Mouse (Mus musculus) neural tube, embryonic 14.5 days (tissue): ENCODE measurements around the gene Klhl8. TPM values are rescaled to one million over a fixed set of nuclear protein-coding genes. Genes with fewer than 3 reads are reported as not detected.

Experiments
- ATAC-seq: fragments of 200-750 bp; cut with Nextera tagmentation; 2 replicates; pipeline ENCODE4 v1.8.0; 2017; ENCODE audit warnings: low read depth, mild to moderate bottlenecking, moderate TSS enrichment, moderate library complexity
- H3K27ac ChIP-seq: fragments of 300-500 bp; sonication (generic); 2 replicates; pipeline ENCODE4 v1.5.1; 2014; ENCODE audit warnings: low read depth, mild to moderate bottlenecking, control low read depth, low read length, moderate library complexity, mixed read lengths
- H3K27me3 ChIP-seq: fragments of 300-500 bp; sonication (generic); 2 replicates; pipeline ENCODE4 v1.6.1; 2014; ENCODE audit warnings: low read length; ENCODE audit not compliant: control insufficient read depth, insufficient read depth
- H3K36me3 ChIP-seq: fragments of 300-500 bp; sonication (generic); 2 replicates; pipeline ENCODE4 v1.6.1; 2014; ENCODE audit warnings: low read length, mixed read lengths; ENCODE audit not compliant: control insufficient read depth, insufficient read depth
- H3K4me1 ChIP-seq: fragments of 300-500 bp; sonication (generic); 2 replicates; pipeline ENCODE4 v1.6.1; 2014; ENCODE audit warnings: low read length; ENCODE audit not compliant: control insufficient read depth, insufficient read depth
- H3K4me2 ChIP-seq: fragments of 300-500 bp; sonication (generic); 2 replicates; pipeline ENCODE4 v1.6.1; 2014; ENCODE audit warnings: mild to moderate bottlenecking, low read depth, low read length, control low read depth
- H3K4me3 ChIP-seq: fragments of 300-500 bp; sonication (generic); 2 replicates; pipeline ENCODE4 v1.5.1; 2014; ENCODE audit warnings: low read depth, low read length, control low read depth, mixed read lengths
- H3K9ac ChIP-seq: fragments of 300-500 bp; sonication (generic); replicated peaks from 2 replicates; pipeline ENCODE4 v1.6.1; 2014; ENCODE audit warnings: low read depth, mild to moderate bottlenecking, control low read depth, low read length, mixed read lengths
- H3K9me3 ChIP-seq: fragments of 300-500 bp; sonication (generic); 2 replicates; pipeline ENCODE4 v1.6.1; 2016; ENCODE audit warnings: low read length; ENCODE audit not compliant: control insufficient read depth
- WGBS: fragments of 180-500 bp; shearing (Covaris S2); extraction: QIAGEN DNeasy Blood & Tissue Kit; methylation state at CpG from one replicate; pipeline ENCODE4 v1.1.7; 2014; 5-methylcytosine and 5-hydroxymethylcytosine counted together
- polyA plus RNA-seq: library from polyadenylated mRNA; unstranded; fragments of >200 nt; fragmentation: Nextera tagmentation; extraction: Ambion mirVana; gene quantifications from 2 replicates; pipeline ENCODE4 v1.2.1, GENCODE M21; 2014

The Klhl8 gene
- polyA plus RNA-seq, 1 experiment from 2014 or later = 45.2 TPM

DNA sequence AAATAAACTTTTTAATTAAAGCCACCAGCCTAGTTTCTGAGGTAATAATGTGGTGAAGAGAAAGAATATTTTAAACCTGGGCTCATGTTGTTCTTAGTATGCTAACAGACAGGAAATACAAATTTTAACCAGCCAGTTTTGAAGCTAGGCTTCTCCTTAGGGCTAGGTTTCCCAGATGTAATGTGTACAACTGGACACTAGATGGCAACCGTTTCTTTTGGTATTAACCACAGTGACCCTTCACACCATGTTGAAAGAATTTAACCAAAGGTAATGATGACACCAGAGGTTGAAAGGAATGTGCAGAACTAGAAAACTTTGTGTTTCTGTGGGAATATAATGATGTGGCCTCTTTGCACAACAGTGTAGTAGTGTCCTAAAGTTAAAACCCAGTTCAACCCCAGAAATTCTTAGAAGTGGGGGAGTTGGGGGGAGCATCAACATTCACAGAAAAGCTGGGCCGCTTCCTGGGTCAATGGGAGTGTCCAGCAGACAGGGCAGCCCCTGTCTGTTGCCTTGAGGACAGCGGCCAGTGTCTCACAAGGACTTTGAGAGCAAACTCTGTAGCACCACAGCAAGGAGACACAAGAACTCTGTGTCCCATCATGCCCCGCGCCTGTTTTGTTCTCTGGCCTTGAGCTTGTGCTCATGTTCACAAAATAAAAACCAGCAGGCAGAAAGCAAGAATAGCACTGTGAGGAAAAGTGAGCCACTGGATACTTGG, 54.6 kb downstream of the Klhl8 start:
- 60% methylated on average over 5 of the region's 5 CpGs for WGBS
- 0 out of 2 replicates have a peak, but pooled peaks cover 7% of the 10 kb centered on the region for H3K4me1 ChIP-seq

DNA sequence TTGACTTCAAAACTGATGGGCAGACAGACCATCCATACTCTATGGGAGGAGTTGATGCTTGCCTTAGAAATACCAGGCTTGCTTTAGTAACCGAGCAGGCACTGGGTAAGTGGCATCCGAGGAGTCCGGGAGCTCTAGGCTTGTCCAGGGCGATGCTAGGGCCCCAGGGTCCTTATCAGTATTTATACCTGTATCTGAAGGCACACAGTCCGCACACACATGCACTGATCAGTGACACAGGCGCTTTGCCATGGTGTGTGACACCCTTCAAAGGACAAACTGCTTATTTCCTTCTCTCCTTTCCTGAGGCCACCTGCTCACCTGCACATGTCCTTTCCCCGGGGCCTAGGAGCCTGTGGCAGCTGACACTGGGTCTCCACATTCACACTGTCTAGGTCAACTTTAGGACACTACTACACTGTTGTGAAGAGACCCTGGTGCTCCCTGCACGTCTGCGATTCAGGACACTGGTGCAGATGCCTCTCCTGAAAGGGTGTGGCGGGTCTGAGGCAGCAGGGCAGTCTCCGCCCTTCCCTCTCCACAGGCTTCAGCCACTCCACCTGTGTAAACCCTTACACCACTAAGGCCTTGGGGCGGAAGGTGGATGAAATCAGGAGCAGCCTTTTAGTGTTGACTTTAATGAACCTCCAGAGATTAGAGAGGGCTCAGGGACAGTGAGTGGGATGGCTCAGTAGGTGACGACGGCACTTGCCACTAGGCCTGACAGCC, 55.4 kb downstream of the Klhl8 start:
- Histone ChIP-seq H3K9ac (no peak overlapping the region; the same call in 1 of the 2 replicates), H3K4me2 (no peak overlapping the region), H3K4me3 (no peak overlapping the region), H3K9me3 (no peaks in the 10 kb centered on the region), H3K4me1 (0 out of 2 replicates have a peak, but pooled peaks cover 7% of the 10 kb centered on the region), H3K27me3 (no peaks in the 10 kb centered on the region), H3K27ac (no peak overlapping the region; the same call in 1 of the 2 replicates), H3K36me3 (no peaks in the 10 kb centered on the region)
- 0 out of 2 replicates have a peak, but pooled peaks have one; percentile 33 for ATAC-seq
- 86% methylated on average over 14 of the region's 14 CpGs for WGBS

More for the DNA sequence above, 54.6 kb downstream of the Klhl8 start:
- Histone ChIP-seq H3K4me3 (no peak overlapping the region), H3K27me3 (no peaks in the 10 kb centered on the region), H3K27ac (no peak overlapping the region), H3K9ac (no peak overlapping the region), H3K36me3 (no peaks in the 10 kb centered on the region), H3K9me3 (no peaks in the 10 kb centered on the region), H3K4me2 (no peak overlapping the region)
- ATAC-seq = peak; percentile 41; the same call in 1 of the 2 replicates

DNA sequence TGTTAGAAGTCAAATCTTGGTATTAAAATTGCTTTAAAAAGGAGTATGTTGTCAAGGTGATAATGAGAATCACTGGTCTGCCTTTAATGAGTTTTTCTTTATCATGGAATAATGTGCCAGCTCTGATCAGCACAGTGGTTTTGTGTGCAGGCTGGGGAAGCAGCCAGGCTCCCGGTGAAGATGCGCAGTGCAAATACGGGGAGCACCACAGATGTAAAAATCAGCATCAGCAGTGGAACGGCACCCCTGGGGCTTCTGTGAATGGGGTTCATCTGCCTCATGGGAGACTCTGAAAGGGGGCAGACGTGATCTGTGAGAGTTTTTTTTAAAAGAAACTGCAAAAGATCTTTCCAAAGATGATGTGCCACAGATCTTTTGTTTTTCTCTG, 56.3 kb downstream of the Klhl8 start:
- peak overlapping the region; percentile 57; the same call in 1 of the 2 replicates for H3K27ac ChIP-seq
- H3K4me3 ChIP-seq = no peak overlapping the region
- H3K9ac ChIP-seq = no peak overlapping the region
- 0 out of 2 replicates have a peak, but pooled peaks cover 7% of the 10 kb centered on the region for H3K4me1 ChIP-seq
- WGBS = 36% methylated on average over 5 of the region's 5 CpGs
- no peaks in the 10 kb centered on the region for H3K9me3 ChIP-seq
- H3K36me3 ChIP-seq = no peaks in the 10 kb centered on the region
- peak; percentile 26; the same call in 1 of the 2 replicates for ATAC-seq
- no peaks in the 10 kb centered on the region for H3K27me3 ChIP-seq
- no peak overlapping the region for H3K4me2 ChIP-seq

DNA sequence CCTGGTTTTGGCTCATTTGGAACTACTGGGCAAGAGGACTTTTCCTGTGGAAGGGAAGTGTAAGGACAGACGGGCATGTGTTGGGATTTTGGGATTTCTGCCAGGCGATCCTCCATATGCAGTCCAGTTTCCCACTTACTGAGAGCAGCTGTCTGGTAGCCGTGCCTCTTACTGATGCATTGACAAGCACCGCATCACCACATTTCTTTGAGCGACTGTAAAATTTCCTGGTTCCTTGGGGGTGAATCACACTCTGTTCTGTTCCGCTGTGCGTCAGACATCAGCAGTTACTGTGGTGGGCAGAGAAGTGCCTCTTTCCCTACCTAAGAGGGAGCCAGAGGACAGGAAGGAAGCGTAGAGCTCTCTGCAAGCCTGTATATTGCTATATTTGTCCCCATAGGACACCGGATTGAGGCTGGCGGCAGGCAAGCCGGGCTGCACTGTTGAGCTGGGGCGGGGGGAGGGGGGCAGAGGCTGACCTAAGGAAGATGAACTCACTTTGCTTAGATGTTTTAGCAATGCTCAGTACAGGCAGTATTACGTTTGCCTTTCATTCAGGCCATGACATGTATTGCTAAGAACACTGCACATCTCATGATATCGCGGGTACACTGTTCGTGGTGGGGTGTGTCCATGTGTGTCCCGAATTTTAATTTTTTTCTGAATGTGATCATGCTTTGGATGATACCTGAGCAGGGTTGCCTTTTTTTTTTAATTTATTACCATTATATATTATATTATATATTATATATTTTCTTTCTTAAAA, 56.8 kb downstream of the Klhl8 start:
- Histone ChIP-seq H3K27me3 (no peaks in the 10 kb centered on the region), H3K36me3 (no peaks in the 10 kb centered on the region), H3K4me1 (0 out of 2 replicates have a peak, but pooled peaks cover 7% of the 10 kb centered on the region), H3K9me3 (no peaks in the 10 kb centered on the region), H3K9ac (peak overlapping the region; percentile 4; the same call in 1 of the 2 replicates), H3K27ac (peak overlapping the region; percentile 69), H3K4me3 (no peak overlapping the region), H3K4me2 (peak overlapping the region; percentile 18; the same call in 1 of the 2 replicates)
- ATAC-seq = peak; percentile 82; the same call in 1 of the 2 replicates
- 46% methylated on average over 17 of the region's 17 CpGs for whole genome bisulfite sequencing

DNA sequence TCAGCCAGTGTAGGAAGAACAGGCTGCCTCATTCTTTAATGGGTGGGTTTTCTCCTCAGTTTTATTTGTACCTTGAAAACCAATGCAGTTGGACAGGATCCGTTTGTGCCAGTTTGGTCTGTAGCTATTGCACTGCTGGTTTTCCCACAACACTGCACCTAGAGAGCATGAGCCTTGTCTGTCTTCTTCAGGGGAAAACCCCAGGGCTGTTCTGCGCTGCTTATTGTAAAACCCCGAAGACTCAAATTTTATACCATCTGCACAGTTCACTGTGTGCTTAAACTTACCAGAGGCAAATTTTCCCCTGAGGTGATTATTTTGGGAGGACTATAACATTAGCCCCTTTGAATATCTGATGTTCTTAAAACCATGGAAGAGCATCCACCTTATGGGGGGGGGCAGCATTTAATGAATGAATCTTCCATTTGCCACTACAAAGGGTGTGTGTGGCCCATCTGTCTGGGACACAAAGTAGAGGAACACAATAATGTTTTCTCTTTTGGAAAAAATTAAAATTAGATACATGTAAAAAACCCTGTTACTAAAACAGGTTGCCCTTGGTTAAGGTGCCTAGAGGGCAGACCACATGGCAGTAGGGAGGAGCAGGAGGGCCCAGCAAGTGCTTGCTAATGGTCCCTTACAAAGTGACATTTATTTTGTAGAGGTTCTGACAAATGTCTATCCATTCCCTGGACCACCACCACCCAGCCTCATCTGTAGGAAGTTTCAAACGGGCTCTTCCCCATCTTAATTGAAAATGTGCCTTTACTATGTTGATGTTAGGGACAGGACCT, 58.1 kb downstream of the Klhl8 start:
- Histone ChIP-seq H3K4me3 (no peak overlapping the region), H3K27me3 (no peaks in the 10 kb centered on the region), H3K9me3 (no peaks in the 10 kb centered on the region), H3K4me2 (no peak overlapping the region), H3K4me1 (0 out of 2 replicates have a peak, but pooled peaks cover 7% of the 10 kb centered on the region), H3K36me3 (no peaks in the 10 kb centered on the region), H3K27ac (no peak overlapping the region), H3K9ac (no peak overlapping the region)
- 73% methylated on average over 4 of the region's 4 CpGs for WGBS
- no peak for ATAC-seq

DNA sequence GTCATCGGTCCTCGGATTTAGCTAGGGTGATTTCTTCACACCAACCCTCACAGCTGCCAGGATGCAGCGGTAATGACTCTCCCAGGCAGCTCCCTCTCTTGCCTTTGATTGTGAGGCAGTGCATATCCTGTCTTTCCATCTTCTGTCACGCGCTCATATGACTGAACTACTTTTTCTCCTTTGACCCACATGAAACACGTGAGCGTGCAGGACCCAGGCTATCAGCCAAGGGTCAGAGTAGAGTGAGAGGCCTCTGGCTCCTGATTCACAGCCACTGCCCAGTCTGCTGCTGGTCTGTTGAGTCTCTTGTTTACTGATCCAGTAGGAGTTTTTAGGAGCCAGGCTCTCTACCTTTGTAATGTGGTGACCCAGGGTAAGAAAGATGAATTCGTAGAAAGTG, 62.5 kb downstream of the Klhl8 start:
- Histone ChIP-seq H3K27me3 (no peaks in the 10 kb centered on the region), H3K27ac (no peak overlapping the region), H3K9me3 (no peaks in the 10 kb centered on the region), H3K4me2 (no peak overlapping the region), H3K4me3 (no peak overlapping the region), H3K36me3 (no peaks in the 10 kb centered on the region), H3K9ac (no peak overlapping the region), H3K4me1 (peaks cover 4% of the 10 kb centered on the region; the same call in 1 of the 2 replicates)
- 92% methylated on average over 8 of the region's 8 CpGs for WGBS
- no peak for ATAC-seq

DNA sequence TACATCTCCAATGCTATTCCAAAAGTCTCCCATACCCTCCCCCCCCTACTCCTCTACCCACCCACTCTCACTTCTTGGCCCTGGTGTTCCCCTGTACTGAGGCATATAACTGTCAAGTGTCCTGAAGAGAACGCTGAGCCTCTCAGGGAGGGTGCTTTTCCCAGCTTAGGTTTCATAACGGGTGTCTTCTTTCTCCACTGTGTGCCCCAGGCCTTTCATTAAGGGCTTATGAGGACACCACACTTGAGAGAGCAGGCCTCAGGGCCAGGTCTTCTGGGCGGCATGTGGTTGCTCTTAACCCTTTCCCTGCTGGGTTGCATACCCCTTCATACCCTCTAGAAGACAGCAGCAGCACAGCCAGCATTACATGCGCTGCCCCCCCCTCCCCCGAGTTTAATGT, 64.5 kb downstream of the Klhl8 start:
- no peak for ATAC-seq
- 64% methylated on average over 5 of the region's 5 CpGs for WGBS
- Histone ChIP-seq H3K9ac (no peak overlapping the region), H3K4me2 (no peak overlapping the region), H3K27me3 (no peaks in the 10 kb centered on the region), H3K4me1 (peaks cover 4% of the 10 kb centered on the region; the same call in 1 of the 2 replicates), H3K27ac (no peak overlapping the region), H3K4me3 (no peak overlapping the region), H3K9me3 (no peaks in the 10 kb centered on the region), H3K36me3 (no peaks in the 10 kb centered on the region)

DNA sequence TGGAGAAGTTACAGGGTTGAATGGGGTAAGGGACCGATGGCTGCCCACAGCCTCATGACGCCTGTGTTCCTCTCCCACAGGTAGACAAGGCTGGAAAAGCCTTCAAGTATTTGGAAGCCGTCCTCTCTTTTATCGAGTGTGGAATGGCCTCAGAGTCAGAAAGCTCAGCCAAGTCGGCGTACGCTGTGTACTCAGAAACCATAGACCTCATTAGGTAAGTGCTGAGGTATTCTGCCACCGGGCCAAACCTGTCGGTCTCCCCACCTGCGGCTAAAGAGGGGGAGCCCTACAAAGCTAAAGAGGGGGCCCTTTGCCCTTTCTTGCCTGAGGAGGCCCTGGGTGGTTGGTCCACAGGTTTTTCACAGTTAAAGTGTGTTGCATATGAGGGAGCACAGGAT, 64.9 kb downstream of the Klhl8 start:
- no peaks in the 10 kb centered on the region for H3K36me3 ChIP-seq
- peaks cover 4% of the 10 kb centered on the region; the same call in 1 of the 2 replicates for H3K4me1 ChIP-seq
- WGBS = 94% methylated on average over 10 of the region's 10 CpGs

More for the DNA sequence above, 64.9 kb downstream of the Klhl8 start:
- Histone ChIP-seq H3K4me2 (no peak overlapping the region), H3K27ac (no peak overlapping the region), H3K27me3 (no peaks in the 10 kb centered on the region), H3K9me3 (no peaks in the 10 kb centered on the region), H3K9ac (no peak overlapping the region), H3K4me3 (no peak overlapping the region)
- no peak for ATAC-seq
